Mouse (Mus musculus) thymus, postnatal 10 days (tissue): Measurements from ENCODE around the gene B4galnt3.
"Not testable (repeated sequence)": the region's sequence is repeated elsewhere in the genome, so short reads cannot be mapped to it uniquely, and the experiment has no call there.

Experiments used
- DNase-seq, 2 experiments: peaks; one replicate each; pipeline ENCODE4 v3.0.0; 2021; ENCODE audit warnings: low spot score in 2 of 2

The B4galnt3 gene

GRCm38 (mm10) chr6:120294056-120294784 is at the start of gene B4galnt3, which contains the start of gene D330020A13Rik:
B4galnt3 (minus strand) TSS chr6:120294559.
D330020A13Rik (plus strand) TSS chr6:120294364.
- peak; percentile 15 to 57 for DNase-seq

GRCm38 (mm10) chr6:120343992-120344391 is 49.6 kb upstream of the B4galnt3 start:
- DNase-seq: no peak

- DNase-seq: no peak
Measured at GRCm38 (mm10) chr6:120332351-120332750, 38.0 kb upstream of the B4galnt3 start.

- DNase-seq: peak; percentile 9 to 63
Measured at GRCm38 (mm10) chr6:120324295-120324927, 30.1 kb upstream of the B4galnt3 start.

GRCm38 (mm10) chr6:120320369-120320768 is 26.0 kb upstream of the B4galnt3 start:
- DNase-seq: no peak

- DNase-seq: no peak
Measured at GRCm38 (mm10) chr6:120319129-120319528, 24.8 kb upstream of the B4galnt3 start.

- no peak for DNase-seq
Measured at GRCm38 (mm10) chr6:120318303-120318940, 24.1 kb upstream of the B4galnt3 start.

- no peak for DNase-seq
Measured at GRCm38 (mm10) chr6:120312443-120312842, 18.1 kb upstream of the B4galnt3 start.

- no peak for DNase-seq
Measured at GRCm38 (mm10) chr6:120309787-120310186, 15.4 kb upstream of the B4galnt3 start.

- DNase-seq: no peak
Measured at GRCm38 (mm10) chr6:120309338-120309737, 15.0 kb upstream of the B4galnt3 start.

GRCm38 (mm10) chr6:120306859-120307594 is 12.7 kb upstream of the B4galnt3 start:
- no peak for DNase-seq

- no peak for DNase-seq
Measured at GRCm38 (mm10) chr6:120302755-120303316, 8.5 kb upstream of the B4galnt3 start.

- peak in 1 of 2 experiments; percentile 38 for DNase-seq
Measured at GRCm38 (mm10) chr6:120301137-120301536, 6.8 kb upstream of the B4galnt3 start.

GRCm38 (mm10) chr6:120296589-120296988 is 2.2 kb upstream of the B4galnt3 start:
- not testable (repeated sequence) for DNase-seq

GRCm38 (mm10) chr6:120294785-120295133 is 400 bp upstream of the B4galnt3 start:
- peak; percentile 11 to 19 for DNase-seq

- no peak for DNase-seq
Measured at GRCm38 (mm10) chr6:120291396-120292009, 2.9 kb downstream of the B4galnt3 start.

GRCm38 (mm10) chr6:120289430-120289829 is 4.9 kb downstream of the B4galnt3 start:
- no peak for DNase-seq

- DNase-seq: no peak
Measured at GRCm38 (mm10) chr6:120288541-120288940, 5.8 kb downstream of the B4galnt3 start.

GRCm38 (mm10) chr6:120287279-120287678 is 7.1 kb downstream of the B4galnt3 start:
- DNase-seq: no peak

- no peak for DNase-seq
Measured at GRCm38 (mm10) chr6:120276874-120277449, 17.4 kb downstream of the B4galnt3 start.

GRCm38 (mm10) chr6:120275301-120275700 is 19.1 kb downstream of the B4galnt3 start:
- DNase-seq: no peak
